Mouse (Mus musculus): Measurements from ENCODE around the gene Prkag1.
A peak's percentile ranks its signal among the peaks of the same experiment; 100 is the strongest.

The Prkag1 gene

DNA sequence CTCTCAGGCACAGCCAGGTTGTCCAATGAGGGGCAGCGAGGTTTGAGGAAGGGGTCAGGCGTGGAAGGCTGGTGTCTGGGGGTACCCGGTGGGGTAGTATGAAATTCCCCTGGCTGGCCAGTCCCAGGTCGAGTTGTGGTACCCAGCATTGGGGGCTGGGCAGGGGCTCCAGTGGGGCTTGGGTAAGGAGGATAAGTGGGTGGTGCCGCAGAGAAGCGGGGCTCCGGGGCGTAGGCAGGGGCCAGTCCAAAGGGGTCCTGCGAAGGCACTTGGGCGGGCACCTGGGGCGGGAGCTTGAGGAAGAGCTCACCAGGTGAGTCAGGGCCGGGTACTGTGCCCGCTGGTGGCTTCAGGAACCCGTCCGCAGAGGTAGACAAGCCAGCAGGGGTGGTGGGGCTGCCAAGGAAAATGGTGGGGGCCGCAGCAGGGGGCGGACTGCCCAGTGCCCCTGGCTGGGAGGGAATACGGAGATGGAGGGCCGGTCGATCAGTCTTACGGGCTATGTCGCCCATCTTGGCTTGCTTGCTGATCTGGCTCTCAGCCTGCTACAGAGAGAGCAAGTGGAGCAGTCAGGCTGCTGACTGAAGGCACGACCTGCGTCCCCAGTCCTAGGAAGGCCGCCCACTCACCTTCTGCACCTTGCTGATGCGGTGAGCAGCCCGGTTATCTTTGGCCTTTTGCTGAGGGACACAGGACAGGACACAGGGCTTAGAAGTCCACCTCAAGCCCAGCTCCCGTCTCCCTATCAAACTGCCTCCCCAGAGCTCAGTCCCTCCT is 22.0 kb upstream of the Prkag1 start:
- DNase-seq (ENCODE audit: low spot score) = no peak

DNA sequence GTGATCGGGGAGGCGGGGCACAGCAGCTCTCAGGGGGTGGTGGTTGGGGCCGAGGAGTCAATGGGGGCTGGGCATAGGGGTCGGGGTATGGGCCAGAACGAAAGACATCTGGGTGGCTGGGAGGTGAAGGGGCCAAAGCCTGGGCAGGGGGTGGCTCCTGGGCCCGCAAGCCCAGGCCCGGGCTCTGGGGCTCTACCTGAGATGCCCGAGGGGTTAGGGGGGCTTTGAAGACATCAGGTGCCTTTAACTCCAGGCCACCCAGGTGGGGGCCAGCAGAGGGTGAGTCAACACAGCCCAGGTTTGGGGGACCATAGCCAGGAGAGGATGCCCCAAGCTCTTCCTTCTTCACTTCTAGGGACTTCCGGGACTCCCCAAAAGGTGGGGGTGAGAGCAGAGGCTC is 21.4 kb upstream of the Prkag1 start:
- no peak for DNase-seq (ENCODE audit: low spot score)

GRCm38 (mm10) chr15:98852071-98852470 is 20.8 kb upstream of the Prkag1 start:
- no peak for DNase-seq (ENCODE audit: low spot score)

DNA sequence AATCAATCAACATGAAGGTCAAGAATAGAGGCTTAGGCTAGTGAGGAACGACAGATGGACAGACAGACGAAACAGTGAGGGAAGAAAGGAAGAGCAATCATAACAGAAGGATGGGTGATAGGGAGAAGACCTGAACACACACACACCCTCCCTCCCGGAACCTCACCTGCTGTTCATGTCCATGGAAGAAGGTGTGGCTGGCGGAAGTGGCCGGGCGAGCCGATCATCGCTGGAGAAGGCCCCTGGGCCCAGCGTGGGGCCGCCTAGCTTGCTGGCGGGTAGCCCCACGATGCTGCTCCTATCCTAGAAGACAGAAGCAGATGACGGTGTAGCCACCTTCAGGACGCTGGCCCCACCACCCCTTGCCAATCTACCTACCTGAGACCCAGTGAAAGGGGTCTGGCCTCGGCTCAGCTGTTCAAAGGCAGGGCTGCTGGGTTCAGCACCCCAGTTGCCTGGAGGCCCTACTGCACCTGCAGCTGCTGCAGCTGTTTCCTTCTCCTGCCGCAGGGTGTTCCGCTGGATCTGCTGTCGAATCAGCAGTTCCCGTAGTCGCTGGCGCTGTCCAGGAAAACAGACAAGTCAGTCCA is 20.0 kb upstream of the Prkag1 start:
- no peak for DNase-seq (ENCODE audit: low spot score)

GRCm38 (mm10) chr15:98850668-98851067 is 19.3 kb upstream of the Prkag1 start:
- DNase-seq (ENCODE audit: low spot score) = no peak

DNA sequence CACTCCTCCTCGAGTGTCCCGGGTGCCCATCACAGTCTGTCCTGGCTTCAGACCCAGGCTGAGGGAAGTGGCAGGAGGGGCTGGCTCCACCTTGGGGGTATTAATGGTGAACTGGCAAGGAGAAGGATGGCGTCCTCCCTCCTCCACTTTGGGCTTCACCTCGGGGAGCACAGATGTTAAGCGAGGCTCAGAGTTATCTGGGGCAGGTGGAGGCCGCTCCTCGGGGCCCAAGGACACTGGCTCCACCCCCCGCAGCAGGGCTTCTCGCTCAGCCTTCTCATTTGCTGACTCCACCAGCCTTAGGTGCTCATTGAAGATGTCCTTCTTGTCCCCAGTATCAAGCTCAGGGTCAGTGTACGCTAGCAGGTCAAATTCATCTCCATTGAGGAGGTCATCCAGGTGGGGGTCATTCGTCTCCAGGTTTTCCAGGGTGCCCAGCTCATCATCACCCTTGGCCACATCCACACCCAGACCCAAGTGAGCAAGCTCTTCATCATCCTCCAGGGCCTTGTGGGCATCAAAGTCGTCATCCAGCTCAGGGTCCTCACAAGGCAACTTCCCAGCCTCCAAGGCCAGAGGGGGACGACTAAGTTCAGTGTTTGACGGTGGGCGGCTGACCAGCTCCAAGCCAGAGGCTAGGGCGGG is 18.8 kb upstream of the Prkag1 start:
- DNase-seq (ENCODE audit: low spot score) = no peak

DNA sequence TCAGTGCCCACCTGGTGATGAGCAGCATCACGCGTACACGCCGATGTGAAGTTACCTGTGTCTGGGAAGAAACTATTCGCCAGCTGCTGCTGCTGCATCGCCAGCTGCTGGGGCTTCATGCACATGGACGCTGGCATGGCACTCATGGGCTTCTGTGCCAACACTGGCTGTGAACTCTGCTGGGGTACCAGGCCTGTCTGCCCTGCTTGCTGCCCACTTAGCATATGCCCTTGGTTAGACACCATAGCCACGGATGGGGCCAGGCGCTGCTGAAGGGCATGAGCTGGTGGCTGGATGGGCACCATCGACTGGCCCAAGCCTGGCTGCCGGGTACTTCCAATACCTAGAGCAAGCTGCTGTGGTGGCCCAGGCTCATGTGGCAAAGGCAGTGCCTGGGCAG is 17.8 kb upstream of the Prkag1 start:
- no peak for DNase-seq (ENCODE audit: low spot score)

DNA sequence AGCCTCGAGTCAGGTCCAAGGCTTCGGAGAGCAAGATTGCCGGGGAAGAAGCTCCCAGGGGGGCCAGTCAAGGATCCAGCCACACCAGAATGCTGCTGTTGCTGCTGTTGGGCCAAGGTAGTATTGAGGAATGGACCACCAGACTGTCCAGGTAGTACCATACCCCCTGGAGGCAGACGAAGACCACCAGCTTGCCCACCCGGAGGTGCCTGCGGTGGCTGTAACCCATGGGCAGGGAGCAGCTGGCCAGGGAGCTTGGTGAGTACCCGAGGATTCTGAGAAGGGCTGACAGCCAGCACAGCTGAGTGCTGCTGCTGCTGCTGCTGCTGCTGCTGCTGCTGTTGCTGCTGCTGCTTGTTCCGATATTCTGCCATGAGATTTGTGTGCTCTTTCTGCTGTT is 14.8 kb upstream of the Prkag1 start:
- no peak for DNase-seq (ENCODE audit: low spot score)

- no peak for DNase-seq (ENCODE audit: low spot score)
Measured at GRCm38 (mm10) chr15:98845149-98845548, 13.8 kb upstream of the Prkag1 start.

GRCm38 (mm10) chr15:98843595-98844223 is 12.4 kb upstream of the Prkag1 start:
- DNase-seq (ENCODE audit: low spot score) = no peak

GRCm38 (mm10) chr15:98839671-98840585 is 8.6 kb upstream of the Prkag1 start:
- no peak for DNase-seq (ENCODE audit: low spot score)

- no peak for DNase-seq (ENCODE audit: low spot score)
Measured at GRCm38 (mm10) chr15:98839161-98839560, 7.8 kb upstream of the Prkag1 start.

GRCm38 (mm10) chr15:98837743-98838103 is 6.4 kb upstream of the Prkag1 start:
- DNase-seq (ENCODE audit: low spot score) = no peak

GRCm38 (mm10) chr15:98837006-98837742 is 5.9 kb upstream of the Prkag1 start:
- no peak for DNase-seq (ENCODE audit: low spot score)

DNA sequence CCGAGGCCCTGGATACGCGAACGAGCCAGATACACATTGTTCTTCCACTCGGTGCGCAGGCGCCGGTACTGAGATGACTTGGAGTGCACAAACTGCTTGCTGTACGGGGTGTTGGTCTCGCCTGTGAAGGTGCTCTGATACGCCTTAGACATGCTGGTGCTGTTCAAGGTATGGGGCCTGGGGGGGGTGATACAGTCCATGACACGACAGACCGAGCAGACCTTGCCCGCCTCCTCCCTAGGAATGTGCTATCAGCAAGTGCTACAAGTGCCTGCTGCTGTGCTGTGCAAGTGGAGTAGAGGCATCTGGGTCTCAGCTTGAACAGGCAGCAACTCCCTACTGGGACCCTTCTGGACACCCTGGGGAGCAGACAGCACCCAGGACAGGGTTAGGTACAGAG is 4.0 kb upstream of the Prkag1 start:
- DNase-seq (ENCODE audit: low spot score) = no peak

DNA sequence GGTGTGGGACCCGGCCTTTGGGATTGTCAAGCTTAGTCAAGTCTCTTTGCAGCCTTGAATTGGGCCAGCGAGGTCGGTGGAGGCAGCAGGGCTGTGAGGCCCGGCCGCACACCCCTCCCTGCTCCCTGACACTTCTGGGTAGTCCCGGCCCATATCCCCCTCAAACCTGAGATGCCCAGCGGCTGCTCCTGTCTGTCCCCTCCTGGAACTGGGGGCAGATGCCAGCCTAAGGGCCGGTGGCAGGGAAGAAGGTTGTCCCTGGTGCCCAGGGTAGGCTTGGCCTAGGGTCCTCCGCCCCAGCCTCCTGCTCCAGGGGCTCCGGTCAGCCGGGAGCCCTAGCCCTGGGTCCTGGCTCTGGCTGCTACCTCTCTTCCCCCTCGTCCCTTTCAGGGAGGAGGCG is 2.7 kb upstream of the Prkag1 start:
- DNase-seq (ENCODE audit: low spot score) = no peak

DNA sequence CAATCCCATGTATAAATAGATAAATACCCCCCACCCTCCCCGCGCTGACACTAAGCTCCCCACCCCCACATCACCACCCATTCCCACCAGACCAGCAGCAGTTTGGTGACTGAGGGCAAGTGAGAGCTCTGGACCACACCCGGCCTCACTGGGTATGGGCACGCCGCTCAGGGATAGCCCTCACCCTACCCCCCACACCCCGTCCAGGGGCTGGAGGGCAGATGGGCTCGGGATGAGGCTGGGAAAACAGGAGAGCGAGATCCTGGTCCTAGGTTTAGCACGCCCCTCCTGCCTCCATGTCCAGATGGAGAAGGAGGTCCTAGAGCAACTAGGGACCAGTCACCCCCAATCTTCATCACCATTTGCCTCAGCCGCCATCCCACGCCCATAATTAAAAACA is 2.0 kb upstream of the Prkag1 start:
- no peak for DNase-seq (ENCODE audit: low spot score)

- peak; percentile 31 for DNase-seq (ENCODE audit: low spot score)
Measured at GRCm38 (mm10) chr15:98832161-98833058, 1.1 kb upstream of the Prkag1 start.

DNA sequence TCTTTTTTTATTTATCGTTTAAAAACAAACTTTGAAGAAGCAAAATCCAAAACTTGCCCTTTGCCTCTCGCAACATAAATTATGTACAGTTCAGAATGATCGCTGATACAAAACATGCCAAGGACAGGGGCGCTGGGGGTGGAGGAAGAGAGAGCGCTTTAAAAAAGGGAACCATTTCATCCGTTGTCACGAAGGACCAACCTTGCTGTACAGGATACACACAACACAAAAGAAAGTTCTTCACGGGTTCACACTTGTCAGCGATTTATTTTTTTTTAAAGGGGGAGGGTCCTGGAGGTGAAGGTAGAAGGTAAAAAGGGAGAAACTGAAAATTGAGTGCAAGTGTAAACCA is 339 bp upstream of the Prkag1 start:
- DNase-seq (ENCODE audit: low spot score) = no peak

DNA sequence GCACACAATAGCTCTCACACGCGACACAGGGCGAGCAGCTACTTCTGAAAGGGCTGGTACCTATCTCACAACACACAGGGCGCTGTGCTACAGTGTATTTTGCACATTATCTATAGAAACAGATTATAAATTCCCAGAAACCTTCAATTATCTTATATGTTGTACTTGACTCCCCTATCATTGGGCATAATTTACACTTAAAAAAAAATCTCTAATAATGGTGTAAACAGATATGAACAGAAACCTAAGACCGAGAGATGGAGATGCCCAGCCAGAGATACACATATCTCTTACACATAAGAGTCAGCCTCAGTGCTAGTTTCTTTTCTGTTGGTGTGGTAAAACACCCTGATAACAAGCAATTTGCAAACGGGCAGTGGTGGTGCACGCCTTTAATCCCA is 3.7 kb downstream of the Prkag1 start:
- DNase-seq (ENCODE audit: low spot score) = no peak
